20 mouse cellular contexts compared by ENCODE assay signal in the genomic region with DNA sequence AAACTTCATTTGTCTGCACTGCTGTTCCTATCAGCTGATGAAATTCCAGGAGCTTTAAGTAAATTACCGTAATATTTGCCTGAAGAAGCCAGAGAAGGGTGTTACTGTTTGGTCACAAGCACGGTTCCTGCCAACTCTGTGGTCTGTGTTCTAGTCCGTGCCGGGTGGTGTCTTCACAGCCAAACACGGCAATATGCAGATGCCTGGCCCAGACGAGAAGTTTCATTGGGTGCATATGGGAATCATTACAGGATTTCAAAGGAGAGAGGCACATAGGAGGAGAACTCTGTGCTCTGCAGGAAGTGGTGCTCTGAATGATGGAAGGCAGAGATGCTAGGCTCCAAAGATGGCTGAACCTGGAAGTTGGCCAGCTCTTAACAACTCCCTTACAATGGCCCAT.
DNase-seq lines count a peak whose midpoint lies in the region.
"Had no signal": no experiment of that assay in that cellular context is flagged by ENCODE, and none has a peak within 500 bp of the region (broad histone marks: within the 10 kb centered on the region; RNA-seq: fewer than 3 reads in every experiment).

No protein-coding gene starts in this region.

- 56% methylated on average over 6 of the region's 6 CpGs for WGBS in embryonic facial prominence, embryonic 10.5 days

- H3K4me3 ChIP-seq in embryonic facial prominence, embryonic 10.5 days, result no peak overlapping the region
- H3K4me3 ChIP-seq: forebrain, embryonic 12.5 days; heart, embryonic 13.5 days; hindbrain, embryonic 12.5 days had no signal

- no peak overlapping the region for H3K27ac ChIP-seq in embryonic facial prominence, embryonic 10.5 days (replicated peaks)
- H3K27ac ChIP-seq: forebrain, embryonic 12.5 days; heart, embryonic 13.5 days; hindbrain, embryonic 12.5 days; hindbrain, postnatal 0 days had no signal

- peaks cover 10% of the 10 kb centered on the region for H3K4me1 ChIP-seq in embryonic facial prominence, embryonic 10.5 days

- intact Hi-C loops in heart, postnatal 36 days (cut with DNase I), result no loop called here
- intact Hi-C loops in left cerebral cortex, postnatal 4 days (cut with DNase I), result no loop called here

- peak; percentile 56 for DNase-seq in heart, adult 11 months
- no peak for DNase-seq in heart, postnatal 36 days
- peak; percentile 28 for DNase-seq in embryo, embryonic 10 days (ENCODE audit: low spot score)
- peak; percentile 27 for DNase-seq in embryonic facial prominence, embryonic 10.5 days (ENCODE audit: low spot score)
- DNase-seq in lung, postnatal 36 days, result no peak
- no peak for DNase-seq in layer of hippocampus, postnatal 10 days (ENCODE audit: low spot score in 2 of 2)
- DNase-seq in left cerebral cortex, postnatal 4 days, result no peak
- DNase-seq: adrenal gland, adult 2 months; adrenal gland, postnatal 25 days; cerebellum, adult 18-20 months; cerebellum, adult 9-11 months; cerebellum, postnatal 36 days; forebrain, postnatal 0 days; gastrocnemius, postnatal 14 days; heart, postnatal 4 days; kidney, adult 11 months had no signal

- H3K27me3 ChIP-seq in embryonic facial prominence, embryonic 10.5 days (replicated peaks; ENCODE audit: low read depth, poor library complexity, severe bottlenecking), result no peaks in the 10 kb centered on the region; the same call in 1 of the 2 replicates
- H3K27me3 ChIP-seq: heart, embryonic 13.5 days; hindbrain, embryonic 12.5 days had no signal

- H3K36me3 ChIP-seq in embryonic facial prominence, embryonic 10.5 days (replicated peaks), result no peaks in the 10 kb centered on the region
- H3K36me3 ChIP-seq: forebrain, embryonic 12.5 days; heart, embryonic 13.5 days; hindbrain, embryonic 12.5 days had no signal

- peaks cover 3% of the 10 kb centered on the region; the same call in 1 of the 2 replicates for H3K9me3 ChIP-seq in embryonic facial prominence, embryonic 10.5 days
- H3K9me3 ChIP-seq: forebrain, embryonic 12.5 days; heart, embryonic 13.5 days; hindbrain, embryonic 12.5 days had no signal

Comparison
In these comparisons a context has a peak if more than half of its experiments do, and no peak if none do; other contexts are left out.
1. DNase-seq: peak in heart, adult 11 months (single experiment), embryo, embryonic 10 days (single experiment) and embryonic facial prominence, embryonic 10.5 days (single experiment); none in heart, postnatal 36 days (0 of 2), lung, postnatal 36 days (single experiment), layer of hippocampus, postnatal 10 days (0 of 2) and left cerebral cortex, postnatal 4 days (single experiment).